8 mouse cellular contexts compared by ENCODE assay signal in genomic region chr1:39253771-39254170, GRCm38 (mm10).
DNase-seq lines count a peak whose midpoint lies in the region; ATAC-seq and TF ChIP-seq lines count a peak whose summit lies in the region.

No protein-coding gene starts in this region.

- 82% methylated on average over 4 of the region's 4 CpGs for WGBS in hindbrain, embryonic 10.5 days
- WGBS in hindbrain, embryonic 14.5 days: 74% methylated on average over 4 of the region's 4 CpGs

- H3K27ac ChIP-seq in hindbrain, embryonic 10.5 days: no peak overlapping the region
- no peak overlapping the region for H3K27ac ChIP-seq in hindbrain, embryonic 14.5 days
- H3K27ac ChIP-seq in ES-Bruce4 (ENCODE audit: insufficient read depth, low read length): no peak overlapping the region

- no peak overlapping the region for H3K4me3 ChIP-seq in hindbrain, embryonic 10.5 days
- no peak overlapping the region for H3K4me3 ChIP-seq in hindbrain, embryonic 14.5 days (replicated peaks; ENCODE audit: low read length)
- H3K4me3 ChIP-seq in ES-Bruce4 (ENCODE audit: low read depth, low read length): peak overlapping the region; percentile 12; the same call in 1 of the 2 replicates

- H3K9ac ChIP-seq in hindbrain, embryonic 14.5 days: no peak overlapping the region
- H3K9ac ChIP-seq in ES-Bruce4 (ENCODE audit: low read depth, poor library complexity, severe bottlenecking): no peak overlapping the region

- no peak overlapping the region for H3K4me2 ChIP-seq in hindbrain, embryonic 14.5 days (replicated peaks)

- no peak for TF ChIP-seq EP300 in ES-Bruce4 (IDR thresholded peaks at IDR 0.05; ENCODE audit: insufficient read depth, low read depth, low read length)

- no peaks in the 10 kb centered on the region for H3K27me3 ChIP-seq in hindbrain, embryonic 10.5 days (ENCODE audit: insufficient read depth, poor library complexity, severe bottlenecking)
- H3K27me3 ChIP-seq in hindbrain, embryonic 14.5 days (ENCODE audit: control insufficient read depth, insufficient read depth, low read length): no peaks in the 10 kb centered on the region
- H3K27me3 ChIP-seq in ES-Bruce4 (ENCODE audit: control insufficient read depth, insufficient read depth, low read length, poor library complexity, severe bottlenecking): no peaks in the 10 kb centered on the region

- TF ChIP-seq POLR2A in ES-Bruce4 (IDR thresholded peaks at IDR 0.05; ENCODE audit: insufficient read depth, low read length): no peak

- no peaks in the 10 kb centered on the region for H3K36me3 ChIP-seq in hindbrain, embryonic 10.5 days
- H3K36me3 ChIP-seq in hindbrain, embryonic 14.5 days (replicated peaks; ENCODE audit: control insufficient read depth, insufficient read depth): no peaks in the 10 kb centered on the region
- no peaks in the 10 kb centered on the region for H3K36me3 ChIP-seq in ES-Bruce4 (ENCODE audit: control insufficient read depth, insufficient read depth, low read length, poor library complexity, severe bottlenecking)

- peak; percentile 64 for TF ChIP-seq CTCF in ES-Bruce4 (IDR thresholded peaks at IDR 0.05; ENCODE audit: low read depth, low read length)

- no peaks in the 10 kb centered on the region for H3K4me1 ChIP-seq in hindbrain, embryonic 10.5 days (replicated peaks)
- no peaks in the 10 kb centered on the region for H3K4me1 ChIP-seq in hindbrain, embryonic 14.5 days (replicated peaks; ENCODE audit: control insufficient read depth, insufficient read depth, low read length)
- H3K4me1 ChIP-seq in ES-Bruce4 (ENCODE audit: control insufficient read depth, insufficient read depth, low read length): no peaks in the 10 kb centered on the region

- H3K9me3 ChIP-seq in hindbrain, embryonic 10.5 days: peaks cover 4% of the 10 kb centered on the region; the same call in 1 of the 2 replicates
- H3K9me3 ChIP-seq in hindbrain, embryonic 14.5 days (ENCODE audit: control insufficient read depth, low read length): 0 out of 2 replicates have a peak, but pooled peaks cover 4% of the 10 kb centered on the region
- H3K9me3 ChIP-seq in ES-Bruce4 (replicated peaks; ENCODE audit: control insufficient read depth, insufficient read depth, low read length, poor library complexity, severe bottlenecking): no peaks in the 10 kb centered on the region

- no peak for ATAC-seq in hindbrain, embryonic 14.5 days (ENCODE audit: low FRiP score)
- no peak for ATAC-seq in megakaryocyte, adult 5-6 weeks (ENCODE audit: poor library complexity, severe bottlenecking)

- DNase-seq in hindbrain, embryonic 10.5 days (ENCODE audit: low spot score): peak; percentile 11
- DNase-seq in hindbrain, embryonic 14.5 days (ENCODE audit: low spot score): no peak
- DNase-seq in cerebellum, adult 11-12 months: peak; percentile 16
- DNase-seq in kidney, postnatal 25 days: peak; percentile 48 to 55
- peak; percentile 23 for DNase-seq in thymus, postnatal 0 days (ENCODE audit: low spot score)
- DNase-seq in right cerebral cortex, adult 18-20 months: no peak

Comparison
In these comparisons a context has a peak if more than half of its experiments do, and no peak if none do; other contexts are left out.
1. DNase-seq: peak in hindbrain, embryonic 10.5 days (single experiment), cerebellum, adult 11-12 months (single experiment), kidney, postnatal 25 days (2 of 2) and thymus, postnatal 0 days (single experiment); none in hindbrain, embryonic 14.5 days (single experiment) and right cerebral cortex, adult 18-20 months (single experiment).